Mouse (Mus musculus): Measurements from ENCODE around the gene Igfbp4.

DNA sequence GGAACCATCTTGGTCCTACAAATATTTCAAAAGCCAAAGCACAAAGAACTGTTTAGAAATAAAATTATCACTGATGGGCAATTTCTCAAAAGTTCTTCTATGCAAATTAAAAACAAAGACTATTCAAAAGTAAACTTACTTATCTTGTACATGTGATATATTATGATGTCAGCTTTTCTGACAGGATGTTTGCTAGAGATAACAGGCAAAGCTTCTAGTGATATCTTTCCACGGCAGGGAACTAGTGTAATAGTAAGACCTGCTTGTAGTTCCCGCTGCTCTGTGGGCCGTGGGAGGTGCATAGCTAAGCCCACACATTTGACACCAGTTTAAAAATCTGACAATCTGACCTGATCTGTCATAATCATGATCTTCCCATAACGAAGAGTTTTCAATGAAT lies 30.9 kb upstream of the Igfbp4 start:
- TF ChIP-seq CTCF (IDR thresholded peaks at IDR 0.05; ENCODE audit: low read depth), result no peak
- TF ChIP-seq EP300 (IDR thresholded peaks at IDR 0.05; ENCODE audit: low read depth), result no peak

All from liver, postnatal 0 days (tissue).